Mouse (Mus musculus): Measurements from ENCODE around the gene Chm.
"Not testable (repeated sequence)": the region's sequence is repeated elsewhere in the genome, so short reads cannot be mapped to it uniquely, and the experiment has no call there.

Chm gene

GRCm38 (mm10) chrX:113185230-113185985 lies at the start of gene Chm:
Chm (minus strand) TSS chrX:113185517.
- DNase-seq (ENCODE audit: extremely low spot score), result peak; percentile 71

- DNase-seq (ENCODE audit: extremely low spot score), result no peak
Observed at GRCm38 (mm10) chrX:113193901-113194300, 8.6 kb upstream of the Chm start.

GRCm38 (mm10) chrX:113184569-113185229 lies 618 bp downstream of the Chm start:
- peak; percentile 0 for DNase-seq (ENCODE audit: extremely low spot score)

- DNase-seq (ENCODE audit: extremely low spot score), result not testable (repeated sequence)
Observed at GRCm38 (mm10) chrX:113180856-113181255, 4.5 kb downstream of the Chm start.

- DNase-seq (ENCODE audit: extremely low spot score), result no peak
Observed at GRCm38 (mm10) chrX:113172766-113173165, 12.6 kb downstream of the Chm start.

- DNase-seq (ENCODE audit: extremely low spot score), result no peak
Observed at GRCm38 (mm10) chrX:113172271-113172670, 13.0 kb downstream of the Chm start.

GRCm38 (mm10) chrX:113160268-113160860 lies 25.0 kb downstream of the Chm start:
- DNase-seq (ENCODE audit: extremely low spot score), result no peak

- DNase-seq (ENCODE audit: extremely low spot score), result no peak
Observed at GRCm38 (mm10) chrX:113084171-113084570, 101.1 kb downstream of the Chm start.

GRCm38 (mm10) chrX:113076053-113076452 lies 109.3 kb downstream of the Chm start:
- DNase-seq (ENCODE audit: extremely low spot score), result no peak

- DNase-seq (ENCODE audit: extremely low spot score), result no peak
Observed at GRCm38 (mm10) chrX:113074823-113075222, 110.5 kb downstream of the Chm start.

GRCm38 (mm10) chrX:113003621-113004020 lies 181.7 kb downstream of the Chm start:
- no peak for DNase-seq (ENCODE audit: extremely low spot score)

- DNase-seq (ENCODE audit: extremely low spot score), result no peak
Observed at GRCm38 (mm10) chrX:113002192-113002591, 183.1 kb downstream of the Chm start.
